Mouse (Mus musculus) hindbrain, postnatal 0 days (tissue): ENCODE results near the gene Arf1. TPM values are rescaled to one million over a fixed set of nuclear protein-coding genes. Genes with fewer than 3 reads are reported as not detected.
"Not testable (repeated sequence)": the region's sequence is repeated elsewhere in the genome, so short reads cannot be mapped to it uniquely, and the experiment has no call there.

ENCODE experiments used
- ATAC-seq: fragments of 200-750 bp; cut with Nextera tagmentation; 2 replicates; pipeline ENCODE4 v1.8.0; 2017; ENCODE audit warnings: mild to moderate bottlenecking, moderate TSS enrichment, moderate library complexity
- DNase-seq: peaks from one replicate; pipeline ENCODE4 v3.0.0-alpha.2; 2015; ENCODE audit warnings: low spot score
- H3K27ac ChIP-seq: fragments of 300-500 bp; sonication (generic); 2 replicates; pipeline ENCODE4 v1.5.1; 2014; ENCODE audit warnings: mild to moderate bottlenecking
- H3K27me3 ChIP-seq: fragments of 300-500 bp; sonication (generic); 2 replicates; pipeline ENCODE4 v1.6.1; 2014; ENCODE audit warnings: low read length, mixed read lengths; ENCODE audit not compliant: insufficient read depth
- H3K36me3 ChIP-seq: fragments of 300-500 bp; sonication (generic); 2 replicates; pipeline ENCODE4 v1.6.1; 2014; ENCODE audit warnings: low read length, mixed read lengths; ENCODE audit not compliant: insufficient read depth
- H3K4me1 ChIP-seq: fragments of 300-500 bp; sonication (generic); 2 replicates; pipeline ENCODE4 v1.6.1; 2014; ENCODE audit warnings: antibody characterized with exemption, low read length, mixed read lengths; ENCODE audit not compliant: insufficient read depth
- H3K4me2 ChIP-seq: fragments of 300-500 bp; sonication (generic); 2 replicates; pipeline ENCODE4 v1.6.1; 2014; ENCODE audit warnings: low read depth, mild to moderate bottlenecking, low read length, moderate library complexity, mixed read lengths
- H3K4me3 ChIP-seq: fragments of 300-500 bp; sonication (generic); 2 replicates; pipeline ENCODE4 v1.5.1; 2014; ENCODE audit warnings: low read length
- H3K9ac ChIP-seq: fragments of 300-500 bp; sonication (generic); replicated peaks from 2 replicates; pipeline ENCODE4 v1.6.1; 2014; ENCODE audit warnings: mild to moderate bottlenecking, low read length, moderate library complexity, mixed read lengths
- H3K9me3 ChIP-seq: fragments of 300-500 bp; sonication (generic); 2 replicates; pipeline ENCODE4 v1.6.1; 2016; ENCODE audit warnings: low read length, mixed read lengths
- CTCF ChIP-seq: IDR thresholded peaks from 2 replicates; pipeline ENCODE4 v1.5.1; 2016; ENCODE audit warnings: antibody characterized with exemption, control low read depth, low read depth
- WGBS: fragments of 180-500 bp; shearing (Covaris S2); extraction: QIAGEN DNeasy Blood & Tissue Kit; methylation state at CpG from one replicate; pipeline ENCODE4 v1.1.7; 2014; 5-methylcytosine and 5-hydroxymethylcytosine counted together
- polyA plus RNA-seq: library from polyadenylated mRNA; unstranded; fragments of >200 nt; fragmentation: Nextera tagmentation; extraction: Ambion mirVana; gene quantifications from 2 replicates; pipeline ENCODE4 v1.2.1, GENCODE M21; 2015
- total RNA-seq: library from RNA; depleted of rRNA; stranded (reverse); fragments of >200 nt; gene quantifications from 2 replicates; pipeline ENCODE4 v1.2.3, GENCODE M21; 2014

Gene Arf1
- total and polyA plus RNA-seq, 2 experiments from 2014 or later, result 363 to 632 TPM

- ATAC-seq, result no peak
- H3K36me3 ChIP-seq, result no peaks in the 10 kb centered on the region
- H3K9ac ChIP-seq, result no peak overlapping the region
- H3K27ac ChIP-seq, result no peak overlapping the region
- no peak overlapping the region for H3K4me3 ChIP-seq
- H3K4me1 ChIP-seq, result no peaks in the 10 kb centered on the region
- TF ChIP-seq CTCF, result peak; percentile 58
- H3K4me2 ChIP-seq, result no peak overlapping the region
- H3K27me3 ChIP-seq, result no peaks in the 10 kb centered on the region
- peak; percentile 14 for DNase-seq
- no peaks in the 10 kb centered on the region for H3K9me3 ChIP-seq
These were observed 9.0 kb downstream of the Arf1 start for GRCm38 (mm10) chr11:59219064-59219463.

GRCm38 (mm10) chr11:59218389-59218998, 9.6 kb downstream of the Arf1 start:
- Histone ChIP-seq H3K36me3 (no peaks in the 10 kb centered on the region), H3K4me2 (no peak overlapping the region), H3K4me3 (no peak overlapping the region), H3K27ac (no peak overlapping the region), H3K4me1 (no peaks in the 10 kb centered on the region), H3K9ac (no peak overlapping the region), H3K27me3 (no peaks in the 10 kb centered on the region), H3K9me3 (no peaks in the 10 kb centered on the region)
- ATAC-seq (no peak), DNase-seq (no peak)
- WGBS, result 90% methylated on average over 4 of the region's 4 CpGs
- no peak for TF ChIP-seq CTCF

- Histone ChIP-seq H3K4me3 (no peak overlapping the region), H3K27me3 (no peaks in the 10 kb centered on the region), H3K4me2 (no peak overlapping the region), H3K27ac (no peak overlapping the region), H3K9ac (no peak overlapping the region), H3K36me3 (no peaks in the 10 kb centered on the region), H3K9me3 (no peaks in the 10 kb centered on the region), H3K4me1 (no peaks in the 10 kb centered on the region)
- WGBS, result 89% methylated on average over 3 of the region's 3 CpGs
- TF ChIP-seq CTCF, result no peak
- DNase-seq, result no peak
- ATAC-seq, result no peak
These were observed 11.1 kb downstream of the Arf1 start for GRCm38 (mm10) chr11:59216955-59217354.

- 91% methylated on average over 12 of the region's 12 CpGs for WGBS
- ATAC-seq (no peak), DNase-seq (no peak)
- Histone ChIP-seq H3K27me3 (no peaks in the 10 kb centered on the region), H3K27ac (no peak overlapping the region), H3K9me3 (no peaks in the 10 kb centered on the region), H3K9ac (no peak overlapping the region), H3K4me2 (no peak overlapping the region), H3K4me1 (0 out of 2 replicates have a peak, but pooled peaks cover 3% of the 10 kb centered on the region), H3K36me3 (peaks cover 19% of the 10 kb centered on the region), H3K4me3 (no peak overlapping the region)
- TF ChIP-seq CTCF, result no peak
These were observed 15.1 kb downstream of the Arf1 start for GRCm38 (mm10) chr11:59212892-59213494.

- not testable (repeated sequence) for H3K27ac ChIP-seq, H3K4me2 ChIP-seq, H3K27me3 ChIP-seq, DNase-seq, H3K4me1 ChIP-seq, H3K4me3 ChIP-seq, H3K9ac ChIP-seq, H3K9me3 ChIP-seq, ATAC-seq
- peaks cover 19% of the 10 kb centered on the region for H3K36me3 ChIP-seq
- 85% methylated on average over 12 of the region's 12 CpGs for WGBS
These were observed 15.8 kb downstream of the Arf1 start for GRCm38 (mm10) chr11:59212320-59212719.

- H3K4me3 ChIP-seq, result not testable (repeated sequence)
- WGBS, result 88% methylated on average over 9 of the region's 9 CpGs
These were observed 16.5 kb downstream of the Arf1 start for GRCm38 (mm10) chr11:59211561-59211960.

GRCm38 (mm10) chr11:59210020-59210419, 18.1 kb downstream of the Arf1 start:
- H3K36me3 ChIP-seq, result peaks cover 34% of the 10 kb centered on the region
- no peak overlapping the region for H3K4me3 ChIP-seq
- TF ChIP-seq CTCF, result no peak
- H3K27ac ChIP-seq, result no peak overlapping the region
- no peak for DNase-seq
- H3K9me3 ChIP-seq, result no peaks in the 10 kb centered on the region
- H3K4me2 ChIP-seq, result no peak overlapping the region
- WGBS, result 72% methylated on average over 4 of the region's 4 CpGs
- 0 out of 2 replicates have a peak, but pooled peaks cover 3% of the 10 kb centered on the region for H3K4me1 ChIP-seq
- no peak for ATAC-seq
- H3K27me3 ChIP-seq, result no peaks in the 10 kb centered on the region
- H3K9ac ChIP-seq, result no peak overlapping the region

More at GRCm38 (mm10) chr11:59211561-59211960, 16.5 kb downstream of the Arf1 start:
- H3K4me1 ChIP-seq, H3K9ac ChIP-seq, H3K9me3 ChIP-seq, ATAC-seq, H3K4me2 ChIP-seq, H3K27me3 ChIP-seq, H3K27ac ChIP-seq, DNase-seq: not testable (repeated sequence)
- H3K36me3 ChIP-seq, result peaks cover 19% of the 10 kb centered on the region
